Mouse (Mus musculus) limb, embryonic 11.5 days (tissue): Measurements from ENCODE around the gene Ccm2. TPM values are rescaled to one million over a fixed set of nuclear protein-coding genes. Genes with fewer than 3 reads are reported as not detected.

Experiments used
- ATAC-seq: fragments of 200-750 bp; cut with Nextera tagmentation; 2 replicates; pipeline ENCODE4 v1.8.0; 2017; ENCODE audit warnings: low read depth; ENCODE audit not compliant: insufficient number of reproducible peaks, low FRiP score, low TSS enrichment
- DNase-seq: peaks from one replicate; pipeline ENCODE4 v3.0.0-alpha.2; 2015; ENCODE audit warnings: low spot score
- H3K27ac ChIP-seq: fragments of 300-500 bp; sonication (generic); replicated peaks from 2 replicates; pipeline ENCODE4 v1.5.1; 2014; ENCODE audit warnings: low read depth, mild to moderate bottlenecking, low read length
- H3K27me3 ChIP-seq: fragments of 300-500 bp; sonication (generic); 2 replicates; pipeline ENCODE4 v1.6.1; 2014; ENCODE audit warnings: mild to moderate bottlenecking, low read length, mixed read lengths; ENCODE audit not compliant: control insufficient read depth, insufficient read depth
- H3K36me3 ChIP-seq: fragments of 300-500 bp; sonication (generic); 2 replicates; pipeline ENCODE4 v1.6.1; 2014; ENCODE audit warnings: mild to moderate bottlenecking, low read length, moderate library complexity, mixed read lengths; ENCODE audit not compliant: control insufficient read depth, insufficient read depth
- H3K4me1 ChIP-seq: fragments of 300-500 bp; sonication (generic); 2 replicates; pipeline ENCODE4 v1.6.1; 2014; ENCODE audit warnings: low read length, mixed read lengths; ENCODE audit not compliant: control insufficient read depth, insufficient read depth
- H3K4me2 ChIP-seq: fragments of 300-500 bp; sonication (generic); 2 replicates; pipeline ENCODE4 v1.6.1; 2014; ENCODE audit warnings: low read depth, mild to moderate bottlenecking, moderate library complexity; ENCODE audit not compliant: severe bottlenecking
- H3K4me3 ChIP-seq: fragments of 300-500 bp; sonication (generic); 2 replicates; pipeline ENCODE4 v1.5.1; 2014; ENCODE audit warnings: low read depth, low read length
- H3K9ac ChIP-seq: fragments of 300-500 bp; sonication (generic); 2 replicates; pipeline ENCODE4 v1.6.1; 2014; ENCODE audit warnings: mild to moderate bottlenecking, low read length
- H3K9me3 ChIP-seq: fragments of 300-500 bp; sonication (generic); 2 replicates; pipeline ENCODE4 v1.6.1; 2016; ENCODE audit warnings: low read length; ENCODE audit not compliant: control insufficient read depth
- WGBS: fragments of 180-500 bp; shearing (Covaris S2); extraction: QIAGEN DNeasy Blood & Tissue Kit; methylation state at CpG from one replicate; pipeline ENCODE4 v1.1.7; 2014; 5-methylcytosine and 5-hydroxymethylcytosine counted together
- polyA plus RNA-seq: library from polyadenylated mRNA; unstranded; fragments of >200 nt; fragmentation: Nextera tagmentation; extraction: Ambion mirVana; gene quantifications from 2 replicates; pipeline ENCODE4 v1.2.1, GENCODE M21; 2014

Ccm2 gene
- polyA plus RNA-seq, result 95.1 and 96.9 TPM in 2 replicates

DNA sequence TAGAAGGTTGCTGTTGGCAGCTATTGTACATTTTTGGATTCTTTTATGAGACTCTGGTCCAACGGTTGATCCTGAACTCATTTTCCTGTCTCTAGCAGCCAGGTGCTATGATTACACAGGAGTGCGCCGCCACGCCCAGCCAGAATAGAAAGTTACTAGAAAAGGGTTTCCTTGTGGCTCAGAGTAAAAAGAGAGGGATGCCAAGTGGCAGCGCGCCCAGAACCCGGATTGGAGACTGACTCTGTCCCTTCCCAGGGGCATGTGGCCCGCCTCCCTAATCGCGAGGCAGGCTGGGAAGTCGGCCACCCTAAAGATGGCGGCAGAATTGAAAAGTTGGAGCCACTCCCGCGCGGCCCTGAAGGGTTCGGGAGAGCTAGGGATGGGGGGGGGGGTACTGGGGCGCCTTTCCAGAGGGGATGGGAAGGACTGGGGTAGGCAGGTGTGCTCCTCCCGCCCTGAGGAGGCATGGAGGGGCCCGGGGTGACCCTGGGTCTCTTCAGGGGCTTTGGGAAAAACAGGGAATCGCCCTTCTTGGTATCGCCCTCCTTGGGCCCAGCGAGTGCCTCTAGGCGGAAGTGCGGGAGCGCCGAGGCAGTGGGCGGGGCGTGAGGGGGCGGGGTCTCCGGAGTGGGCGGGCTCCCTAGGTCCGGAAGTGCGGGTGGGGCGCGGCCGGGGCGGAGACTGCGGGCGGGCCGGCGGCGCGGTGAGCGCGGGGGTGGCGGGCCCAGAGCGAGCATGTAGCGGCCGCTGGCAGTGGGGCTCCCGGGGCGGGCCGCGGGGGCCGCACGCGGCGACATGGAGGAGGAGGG lies at the start of gene Ccm2:
Gene Ccm2 (plus strand): TSS at position 683 of the 809 bp plus-strand sequence.
- Histone ChIP-seq H3K27ac (peak within 1 kb of the TSS; percentile 91), H3K9ac (peak within 1 kb of the TSS; percentile 90), H3K9me3 (no peaks in the 10 kb centered on the region), H3K4me1 (0 out of 2 replicates have a peak, but pooled peaks cover 2% of the 10 kb centered on the region), H3K4me3 (peak within 1 kb of the TSS; percentile 82), H3K27me3 (no peaks in the 10 kb centered on the region), H3K4me2 (peak within 1 kb of the TSS; percentile 63), H3K36me3 (peaks cover 5% of the 10 kb centered on the region; the same call in 1 of the 2 replicates)
- ATAC-seq (peak; percentile 95), DNase-seq (peak; percentile 97)
- WGBS, result 1% methylated on average over 43 of the region's 57 CpGs

GRCm38 (mm10) chr11:6497311-6497948 lies 49.3 kb upstream of the Ccm2 start:
- no peaks in the 10 kb centered on the region for H3K27me3 ChIP-seq
- H3K4me2 ChIP-seq, result no peak overlapping the region
- DNase-seq (no peak), ATAC-seq (no peak)
- H3K4me3 ChIP-seq, result no peak overlapping the region
- H3K36me3 ChIP-seq, result no peaks in the 10 kb centered on the region
- H3K27ac ChIP-seq, result no peak overlapping the region
- no peaks in the 10 kb centered on the region for H3K4me1 ChIP-seq
- H3K9ac ChIP-seq, result no peak overlapping the region
- 87% methylated on average over 12 of the region's 12 CpGs for WGBS
- no peaks in the 10 kb centered on the region for H3K9me3 ChIP-seq

- Histone ChIP-seq H3K27ac (no peak overlapping the region), H3K9ac (no peak overlapping the region), H3K9me3 (no peaks in the 10 kb centered on the region), H3K27me3 (no peaks in the 10 kb centered on the region), H3K4me2 (no peak overlapping the region), H3K4me3 (no peak overlapping the region), H3K4me1 (no peaks in the 10 kb centered on the region), H3K36me3 (no peaks in the 10 kb centered on the region)
- ATAC-seq, result no peak
- 96% methylated on average over 2 of the region's 2 CpGs for WGBS
- no peak for DNase-seq
Measured at GRCm38 (mm10) chr11:6502506-6502905, 44.2 kb upstream of the Ccm2 start.

DNA sequence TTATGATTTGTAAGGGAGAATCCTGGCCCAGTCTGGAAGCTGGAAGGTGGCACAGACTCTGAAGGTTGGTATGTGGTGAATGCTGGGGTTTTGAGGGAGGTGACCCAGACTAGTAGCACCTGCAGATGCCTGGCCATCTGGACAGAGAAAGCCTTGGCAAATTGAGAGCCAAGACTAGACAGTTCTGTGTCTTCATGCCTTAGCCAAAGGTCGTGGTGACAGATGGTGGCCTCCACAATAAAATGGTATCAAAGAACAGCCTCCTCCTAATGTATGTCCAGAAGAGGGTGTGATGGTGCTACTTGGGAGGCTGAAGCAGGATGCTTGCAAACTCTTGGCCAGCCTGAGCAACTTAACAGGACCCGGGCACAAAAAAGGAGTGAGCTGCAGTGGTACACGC lies 42.5 kb upstream of the Ccm2 start:
- Histone ChIP-seq H3K9ac (no peak overlapping the region), H3K4me2 (no peak overlapping the region), H3K27ac (no peak overlapping the region), H3K4me3 (no peak overlapping the region), H3K36me3 (no peaks in the 10 kb centered on the region), H3K4me1 (no peaks in the 10 kb centered on the region), H3K27me3 (no peaks in the 10 kb centered on the region), H3K9me3 (no peaks in the 10 kb centered on the region)
- no peak for ATAC-seq
- no peak for DNase-seq
- WGBS, result 78% methylated on average over 3 of the region's 3 CpGs

DNA sequence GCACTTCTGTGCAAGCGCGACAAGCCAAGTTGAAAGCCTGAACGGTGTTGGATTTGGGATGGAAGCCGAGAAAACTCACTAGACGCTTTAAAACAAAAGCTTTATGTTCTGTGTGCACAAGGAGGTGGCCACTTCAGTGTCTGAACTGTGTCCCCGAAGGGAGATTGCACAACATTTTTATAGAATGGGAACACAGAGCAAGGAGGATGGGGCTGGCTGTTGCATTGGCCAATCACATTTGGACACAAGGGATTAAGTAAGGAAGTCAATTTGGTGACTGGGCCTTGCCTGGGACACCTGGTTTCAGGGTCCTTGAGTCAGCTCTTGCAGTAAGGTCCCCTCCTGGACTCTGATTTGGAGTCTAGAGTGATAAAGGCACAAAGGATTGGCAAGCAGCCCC lies 42.0 kb upstream of the Ccm2 start:
- Histone ChIP-seq H3K27ac (no peak overlapping the region), H3K36me3 (no peaks in the 10 kb centered on the region), H3K4me2 (no peak overlapping the region), H3K9me3 (no peaks in the 10 kb centered on the region), H3K9ac (no peak overlapping the region), H3K4me3 (no peak overlapping the region), H3K4me1 (no peaks in the 10 kb centered on the region), H3K27me3 (no peaks in the 10 kb centered on the region)
- ATAC-seq, result no peak
- DNase-seq, result no peak
- WGBS, result 83% methylated on average over 6 of the region's 6 CpGs

- Histone ChIP-seq H3K36me3 (no peaks in the 10 kb centered on the region), H3K9ac (no peak overlapping the region), H3K4me3 (no peak overlapping the region), H3K27me3 (no peaks in the 10 kb centered on the region), H3K27ac (no peak overlapping the region), H3K9me3 (no peaks in the 10 kb centered on the region), H3K4me1 (no peaks in the 10 kb centered on the region), H3K4me2 (no peak overlapping the region)
- DNase-seq (no peak), ATAC-seq (no peak)
- WGBS, result 82% methylated on average over 9 of the region's 9 CpGs
Measured at GRCm38 (mm10) chr11:6506516-6506915, 40.2 kb upstream of the Ccm2 start.

GRCm38 (mm10) chr11:6508269-6508876 lies 38.3 kb upstream of the Ccm2 start:
- Histone ChIP-seq H3K27me3 (no peaks in the 10 kb centered on the region), H3K27ac (no peak overlapping the region), H3K9ac (no peak overlapping the region), H3K9me3 (no peaks in the 10 kb centered on the region), H3K4me1 (no peaks in the 10 kb centered on the region), H3K4me2 (no peak overlapping the region), H3K36me3 (no peaks in the 10 kb centered on the region), H3K4me3 (no peak overlapping the region)
- WGBS, result 51% methylated on average over 1 of the region's 1 CpGs
- DNase-seq (no peak), ATAC-seq (no peak)

DNA sequence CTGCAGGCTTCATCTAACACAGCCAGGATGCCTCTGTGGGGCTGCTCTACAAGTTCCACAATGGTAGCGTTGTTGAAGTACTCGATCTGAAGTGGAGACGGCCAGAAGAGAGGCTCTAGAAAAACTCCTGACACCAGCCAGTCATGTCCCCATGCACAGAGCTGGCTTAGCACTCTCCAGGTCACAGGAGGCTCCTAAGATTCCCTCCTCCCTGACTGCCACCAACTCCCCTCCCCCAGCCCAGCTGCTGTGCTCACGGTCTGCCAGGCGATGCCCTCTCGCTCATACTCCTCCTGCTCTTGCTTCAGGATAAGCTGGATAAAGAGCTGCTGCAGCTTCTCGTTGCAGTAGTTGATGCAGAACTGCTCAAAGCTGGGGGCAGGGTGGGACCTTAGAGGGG lies 31.9 kb upstream of the Ccm2 start:
- H3K4me2 ChIP-seq, result no peak overlapping the region
- ATAC-seq (no peak), DNase-seq (no peak)
- no peaks in the 10 kb centered on the region for H3K27me3 ChIP-seq
- no peaks in the 10 kb centered on the region for H3K36me3 ChIP-seq
- no peak overlapping the region for H3K4me3 ChIP-seq
- H3K9ac ChIP-seq, result no peak overlapping the region
- H3K9me3 ChIP-seq, result no peaks in the 10 kb centered on the region
- 53% methylated on average over 7 of the region's 7 CpGs for WGBS
- no peak overlapping the region for H3K27ac ChIP-seq
- no peaks in the 10 kb centered on the region for H3K4me1 ChIP-seq
